Mouse (Mus musculus) liver, embryonic 14.5 days (tissue): ENCODE measurements around the gene Polm. TPM values are rescaled to one million over a fixed set of nuclear protein-coding genes. Genes with fewer than 3 reads are reported as not detected.

Experiments used
- ATAC-seq: fragments of 200-750 bp; cut with Nextera tagmentation; 2 replicates; pipeline ENCODE4 v1.8.0; 2017; ENCODE audit warnings: moderate number of reproducible peaks, mild to moderate bottlenecking, moderate library complexity; ENCODE audit not compliant: insufficient read depth
- DNase-seq, 3 experiments: peaks; one replicate each; pipeline ENCODE4 v3.0.0-alpha.2; 2012 to 2013; ENCODE audit warnings: low read depth in 3 of 3, low spot score in 3 of 3
- H3K27ac ChIP-seq: fragments of 300-500 bp; sonication (generic); 2 replicates; pipeline ENCODE4 v1.5.1; 2014; ENCODE audit warnings: moderate library complexity, mild to moderate bottlenecking, control low read depth, inconsistent platforms
- H3K27me3 ChIP-seq: fragments of 300-500 bp; sonication (generic); 2 replicates; pipeline ENCODE4 v1.6.1; 2014; ENCODE audit warnings: mild to moderate bottlenecking, low read length, moderate library complexity; ENCODE audit not compliant: control insufficient read depth, insufficient read depth
- H3K36me3 ChIP-seq: fragments of 300-500 bp; sonication (generic); replicated peaks from 2 replicates; pipeline ENCODE4 v1.6.1; 2014; ENCODE audit warnings: low read depth; ENCODE audit not compliant: control insufficient read depth, insufficient read depth
- H3K4me1 ChIP-seq, 2 experiments: fragments of 200-500 bp in 1 of 2; fragments of 300-500 bp in 1 of 2; sonication (generic) in 1 of 2; replicated peaks; 2 replicates each; pipeline ENCODE4 v1.6.1; 2012 to 2014; ENCODE audit warnings: antibody characterized with exemption in 1 of 2, inconsistent platforms in 1 of 2, low read length in 1 of 2; ENCODE audit not compliant: control insufficient read depth in 2 of 2, insufficient read depth in 2 of 2
- H3K4me2 ChIP-seq: fragments of 300-500 bp; sonication (generic); 2 replicates; pipeline ENCODE4 v1.6.1; 2014; ENCODE audit warnings: low read depth, mild to moderate bottlenecking, control low read depth, moderate library complexity
- H3K4me3 ChIP-seq, 2 experiments: fragments of 200-500 bp in 1 of 2; fragments of 300-500 bp in 1 of 2; sonication (generic) in 1 of 2; 2 replicates each; pipeline ENCODE4 v1.5.1; 2012 to 2014; ENCODE audit warnings: low read depth in 2 of 2, low read length in 2 of 2, mild to moderate bottlenecking in 2 of 2, control low read depth in 1 of 2, inconsistent platforms in 1 of 2, moderate library complexity in 1 of 2; ENCODE audit not compliant: insufficient read depth in 1 of 2
- H3K9ac ChIP-seq: fragments of 300-500 bp; sonication (generic); replicated peaks from 2 replicates; pipeline ENCODE4 v1.6.1; 2014; ENCODE audit warnings: mild to moderate bottlenecking, control low read depth, moderate library complexity
- H3K9me3 ChIP-seq: fragments of 300-500 bp; sonication (generic); 2 replicates; pipeline ENCODE4 v1.6.1; 2016; ENCODE audit warnings: low read length, mixed read lengths; ENCODE audit not compliant: control insufficient read depth
- CTCF ChIP-seq: IDR thresholded peaks from 2 replicates; pipeline ENCODE4 v1.5.1; 2016; ENCODE audit warnings: antibody characterized with exemption, low read depth, control low read depth
- EP300 ChIP-seq: IDR thresholded peaks from 2 replicates; pipeline ENCODE4 v1.6.1; 2016; ENCODE audit warnings: antibody characterized with exemption, low read depth
- WGBS: fragments of 180-500 bp; shearing (Covaris S2); extraction: QIAGEN DNeasy Blood & Tissue Kit; methylation state at CpG from one replicate; pipeline ENCODE4 v1.1.7; 2014; ENCODE audit not compliant: insufficient replicate concordance; 5-methylcytosine and 5-hydroxymethylcytosine counted together
- polyA plus RNA-seq, 2 experiments: library from polyadenylated mRNA; depleted of rRNA in 1 of 2; stranded (reverse) in 1 of 2; unstranded in 1 of 2; fragments of >200 nt; fragmentation: Nextera tagmentation in 1 of 2; extraction: Ambion mirVana in 1 of 2; gene quantifications; 2 replicates each; pipeline versions ENCODE4 v1.2.1 to v1.2.3; 2012 to 2014

The Polm gene
- polyA plus RNA-seq, 2 experiments: 1.5 to 4.1 TPM

- H3K9me3 ChIP-seq: no peaks in the 10 kb centered on the region
- H3K4me2 ChIP-seq: peak overlapping the region; percentile 23
- DNase-seq (peak in 2 of 3 experiments; percentile 57 to 67), ATAC-seq (peak; percentile 83)
- no peak overlapping the region for H3K4me3 ChIP-seq
- H3K27me3 ChIP-seq: no peaks in the 10 kb centered on the region
- TF ChIP-seq EP300 (peak; percentile 45; the same call in 1 of the 2 replicates), CTCF (peak; percentile 78)
- H3K4me1 ChIP-seq: peaks cover 15 to 17% of the 10 kb centered on the region in 2 experiments
- no peak overlapping the region for H3K27ac ChIP-seq
- peak overlapping the region; percentile 27 for H3K9ac ChIP-seq
- WGBS: 50% methylated on average over 8 of the region's 8 CpGs
- H3K36me3 ChIP-seq: no peaks in the 10 kb centered on the region
Observed at GRCm38 (mm10) chr11:5782199-5782944, 55.4 kb downstream of the Polm start.

- WGBS: 84% methylated on average over 6 of the region's 6 CpGs
- TF ChIP-seq EP300 (no peak), CTCF (no peak)
- Histone ChIP-seq H3K4me3 (no peak overlapping the region), H3K9ac (no peak overlapping the region), H3K36me3 (no peaks in the 10 kb centered on the region), H3K27ac (no peak overlapping the region), H3K27me3 (no peaks in the 10 kb centered on the region), H3K9me3 (no peaks in the 10 kb centered on the region), H3K4me1 (peaks cover 10 to 11% of the 10 kb centered on the region in 2 experiments), H3K4me2 (no peak overlapping the region)
- ATAC-seq (no peak), DNase-seq (no peak)
Observed at GRCm38 (mm10) chr11:5780035-5780499, 57.7 kb downstream of the Polm start.

- DNase-seq (no peak), ATAC-seq (no peak)
- Histone ChIP-seq H3K36me3 (no peaks in the 10 kb centered on the region), H3K9ac (no peak overlapping the region), H3K4me3 (no peak overlapping the region), H3K9me3 (no peaks in the 10 kb centered on the region), H3K27me3 (no peaks in the 10 kb centered on the region), H3K4me2 (no peak overlapping the region), H3K4me1 (peaks cover 10 to 11% of the 10 kb centered on the region in 2 experiments), H3K27ac (no peak overlapping the region)
- 44% methylated on average over 2 of the region's 2 CpGs for WGBS
- 0 out of 2 replicates have a peak, but pooled peaks have one; percentile 7 for TF ChIP-seq EP300
- peak; percentile 64 for TF ChIP-seq CTCF
Observed at GRCm38 (mm10) chr11:5778481-5778880, 59.3 kb downstream of the Polm start.

Other genes starting within 250 kb of the Polm start
- 46.6 and 61.8 TPM in 2 replicates for gene Mrps24, start 122.3 kb downstream of the Polm start, polyA plus RNA-seq (2012; rRNA removed)
- 130 TPM in 2 replicates for gene Mrps24, start 122.3 kb downstream of the Polm start, polyA plus RNA-seq (2014; fragmentation: Nextera tagmentation; extraction: Ambion mirVana)
- 2.9 and 3.5 TPM in 2 replicates for gene Urgcp, start 75.6 kb downstream of the Polm start, polyA plus RNA-seq (2012; rRNA removed)
- gene Urgcp, start 75.6 kb downstream of the Polm start, polyA plus RNA-seq (2014; fragmentation: Nextera tagmentation; extraction: Ambion mirVana): 4.7 and 6.3 TPM in 2 replicates
- 27.8 and 31.3 TPM in 2 replicates for gene Dbnl, start 49.5 kb downstream of the Polm start, polyA plus RNA-seq (2012; rRNA removed)
- gene Dbnl, start 49.5 kb downstream of the Polm start, polyA plus RNA-seq (2014; fragmentation: Nextera tagmentation; extraction: Ambion mirVana): 35.9 and 39.7 TPM in 2 replicates
- 0.15 and 0.36 TPM in 2 replicates for gene Pgam2, start 34.3 kb downstream of the Polm start, polyA plus RNA-seq (2012; rRNA removed)
- 1.2 and 1.5 TPM in 2 replicates for gene Pgam2, start 34.3 kb downstream of the Polm start, polyA plus RNA-seq (2014; fragmentation: Nextera tagmentation; extraction: Ambion mirVana)
- gene Aebp1, start 23.9 kb upstream of the Polm start, polyA plus RNA-seq (2012; rRNA removed): 3.0 and 3.3 TPM in 2 replicates
- 4.2 and 4.5 TPM in 2 replicates for gene Aebp1, start 23.9 kb upstream of the Polm start, polyA plus RNA-seq (2014; fragmentation: Nextera tagmentation; extraction: Ambion mirVana)
- 45.0 and 58.7 TPM in 2 replicates for gene Pold2, start 40.3 kb upstream of the Polm start, polyA plus RNA-seq (2012; rRNA removed)
- gene Pold2, start 40.3 kb upstream of the Polm start, polyA plus RNA-seq (2014; fragmentation: Nextera tagmentation; extraction: Ambion mirVana): 54.8 and 56.5 TPM in 2 replicates
- 3.2 and 4.6 TPM in 2 replicates for gene Myl7, start 60.8 kb upstream of the Polm start, polyA plus RNA-seq (2012; rRNA removed)
- gene Myl7, start 60.8 kb upstream of the Polm start, polyA plus RNA-seq (2014; fragmentation: Nextera tagmentation; extraction: Ambion mirVana): 6.6 and 7.5 TPM in 2 replicates
- gene Gck, start 112.1 kb upstream of the Polm start, polyA plus RNA-seq (2012; rRNA removed): 0.04 and 0.15 TPM in 2 replicates
- gene Gck, start 112.1 kb upstream of the Polm start, polyA plus RNA-seq (2014; fragmentation: Nextera tagmentation; extraction: Ambion mirVana): 0.08 and 0.20 TPM in 2 replicates
- gene Ykt6, start 117.7 kb upstream of the Polm start, polyA plus RNA-seq (2012; rRNA removed): 14.9 and 18.7 TPM in 2 replicates
- 9.6 and 10.1 TPM in 2 replicates for gene Ykt6, start 117.7 kb upstream of the Polm start, polyA plus RNA-seq (2014; fragmentation: Nextera tagmentation; extraction: Ambion mirVana)
- gene Camk2b, start 228.3 kb upstream of the Polm start, polyA plus RNA-seq (2012; rRNA removed): 0.40 and 0.63 TPM in 2 replicates
- gene Camk2b, start 228.3 kb upstream of the Polm start, polyA plus RNA-seq (2014; fragmentation: Nextera tagmentation; extraction: Ambion mirVana): 0.40 and 0.55 TPM in 2 replicates